18 mouse cellular contexts compared by ENCODE assay signal in genomic region chr19:47382268-47382667, GRCm38 (mm10).
DNase-seq lines count a peak whose midpoint lies in the region; ATAC-seq and TF ChIP-seq lines count a peak whose summit lies in the region.
"Had no signal": no experiment of that assay in that cellular context is flagged by ENCODE, and none has a peak within 500 bp of the region (broad histone marks: within the 10 kb centered on the region; RNA-seq: fewer than 3 reads in every experiment).

No protein-coding gene starts in this region.

- H3K4me1 ChIP-seq in hindbrain, embryonic 14.5 days (replicated peaks; ENCODE audit: control insufficient read depth, insufficient read depth, low read length) = no peaks in the 10 kb centered on the region
- H3K4me1 ChIP-seq in hindbrain, embryonic 16.5 days (ENCODE audit: control insufficient read depth, insufficient read depth, low read depth, low read length) = no peaks in the 10 kb centered on the region
- H3K4me1 ChIP-seq in lung, embryonic 14.5 days (ENCODE audit: insufficient read depth) = peaks cover 5% of the 10 kb centered on the region; the same call in 1 of the 2 replicates
- peaks cover 73% of the 10 kb centered on the region for H3K4me1 ChIP-seq in liver, embryonic 16.5 days (ENCODE audit: control insufficient read depth, low read depth, low read length)
- H3K4me1 ChIP-seq: hindbrain, embryonic 15.5 days had no signal

- no peaks in the 10 kb centered on the region for H3K9me3 ChIP-seq in hindbrain, embryonic 14.5 days (ENCODE audit: control insufficient read depth, low read length)
- no peaks in the 10 kb centered on the region for H3K9me3 ChIP-seq in hindbrain, embryonic 16.5 days (ENCODE audit: control insufficient read depth, low read length)
- no peaks in the 10 kb centered on the region for H3K9me3 ChIP-seq in lung, embryonic 14.5 days (ENCODE audit: low read depth, low read length)
- H3K9me3 ChIP-seq in liver, embryonic 16.5 days (replicated peaks; ENCODE audit: control insufficient read depth, low read length) = no peaks in the 10 kb centered on the region
- H3K9me3 ChIP-seq: embryonic facial prominence, embryonic 13.5 days; heart, embryonic 15.5 days; hindbrain, embryonic 15.5 days; limb, embryonic 15.5 days had no signal

- no peaks in the 10 kb centered on the region for H3K36me3 ChIP-seq in hindbrain, embryonic 14.5 days (replicated peaks; ENCODE audit: control insufficient read depth, insufficient read depth)
- H3K36me3 ChIP-seq in hindbrain, embryonic 16.5 days (ENCODE audit: control insufficient read depth, insufficient read depth, low read length) = no peaks in the 10 kb centered on the region
- H3K36me3 ChIP-seq in lung, embryonic 14.5 days (ENCODE audit: insufficient read depth) = no peaks in the 10 kb centered on the region
- no peaks in the 10 kb centered on the region for H3K36me3 ChIP-seq in liver, embryonic 16.5 days (ENCODE audit: control insufficient read depth, insufficient read depth)
- H3K36me3 ChIP-seq: embryonic facial prominence, embryonic 13.5 days; heart, embryonic 15.5 days; hindbrain, embryonic 15.5 days; limb, embryonic 15.5 days had no signal

- 85% methylated on average over 5 of the region's 5 CpGs for WGBS in hindbrain, embryonic 14.5 days
- WGBS in hindbrain, embryonic 16.5 days = 81% methylated on average over 5 of the region's 5 CpGs
- 75% methylated on average over 5 of the region's 5 CpGs for WGBS in lung, embryonic 14.5 days
- WGBS in liver, embryonic 16.5 days (ENCODE audit: insufficient replicate concordance) = 56% methylated on average over 5 of the region's 5 CpGs

- no peaks in the 10 kb centered on the region for H3K27me3 ChIP-seq in hindbrain, embryonic 14.5 days (ENCODE audit: control insufficient read depth, insufficient read depth, low read length)
- H3K27me3 ChIP-seq in hindbrain, embryonic 16.5 days (replicated peaks; ENCODE audit: control insufficient read depth, insufficient read depth, low read length) = no peaks in the 10 kb centered on the region
- H3K27me3 ChIP-seq in lung, embryonic 14.5 days (ENCODE audit: insufficient read depth, low read length) = no peaks in the 10 kb centered on the region
- no peaks in the 10 kb centered on the region for H3K27me3 ChIP-seq in liver, embryonic 16.5 days (ENCODE audit: control insufficient read depth, insufficient read depth, low read depth, low read length)
- H3K27me3 ChIP-seq: embryonic facial prominence, embryonic 13.5 days; heart, embryonic 15.5 days; hindbrain, embryonic 15.5 days; limb, embryonic 15.5 days had no signal

- peak; percentile 55 for TF ChIP-seq CTCF in lung, embryonic 14.5 days (IDR thresholded peaks at IDR 0.05; ENCODE audit: low read depth)

- DNase-seq in hindbrain, embryonic 14.5 days (ENCODE audit: low spot score) = peak; percentile 55
- DNase-seq in lung, embryonic 14.5 days = peak; percentile 70
- DNase-seq in lung, postnatal 10 days = no peak
- DNase-seq in urinary bladder, postnatal 25 days (ENCODE audit: low spot score) = no peak
- DNase-seq in gastrocnemius, postnatal 10 days = no peak
- DNase-seq: adrenal gland, adult 8-10 months; cerebellum, postnatal 10 days; gastrocnemius, postnatal 14 days; right cerebral cortex, adult 18-20 months; thymus, postnatal 14 days had no signal

- H3K9ac ChIP-seq in hindbrain, embryonic 14.5 days = no peak overlapping the region
- H3K9ac ChIP-seq in hindbrain, embryonic 16.5 days (ENCODE audit: low read depth, low read length) = no peak overlapping the region
- H3K9ac ChIP-seq in lung, embryonic 14.5 days = no peak overlapping the region
- H3K9ac ChIP-seq in liver, embryonic 16.5 days (ENCODE audit: low read depth, low read length) = no peak overlapping the region
- H3K9ac ChIP-seq: embryonic facial prominence, embryonic 13.5 days; heart, embryonic 15.5 days; hindbrain, embryonic 15.5 days; limb, embryonic 15.5 days had no signal

- H3K27ac ChIP-seq in hindbrain, embryonic 14.5 days = no peak overlapping the region
- H3K27ac ChIP-seq in hindbrain, embryonic 16.5 days (ENCODE audit: low read depth, low read length) = no peak overlapping the region
- no peak overlapping the region for H3K27ac ChIP-seq in lung, embryonic 14.5 days (ENCODE audit: low read depth)
- H3K27ac ChIP-seq in liver, embryonic 16.5 days (ENCODE audit: low read length) = 0 out of 2 replicates have a peak overlapping the region, but pooled peaks have one; percentile 16
- H3K27ac ChIP-seq: embryonic facial prominence, embryonic 13.5 days; heart, embryonic 15.5 days; hindbrain, embryonic 15.5 days; limb, embryonic 15.5 days had no signal

- H3K4me3 ChIP-seq in hindbrain, embryonic 14.5 days (replicated peaks; ENCODE audit: low read length) = no peak overlapping the region
- no peak overlapping the region for H3K4me3 ChIP-seq in hindbrain, embryonic 16.5 days (ENCODE audit: low read length)
- no peak overlapping the region for H3K4me3 ChIP-seq in lung, embryonic 14.5 days (ENCODE audit: low read depth, low read length)
- H3K4me3 ChIP-seq in liver, embryonic 16.5 days (ENCODE audit: low read depth, low read length) = no peak overlapping the region
- H3K4me3 ChIP-seq: embryonic facial prominence, embryonic 13.5 days; heart, embryonic 15.5 days; hindbrain, embryonic 15.5 days; limb, embryonic 15.5 days had no signal

- ATAC-seq in hindbrain, embryonic 14.5 days (ENCODE audit: low FRiP score) = no peak
- ATAC-seq in hindbrain, embryonic 16.5 days = no peak
- ATAC-seq in lung, embryonic 14.5 days (ENCODE audit: insufficient read depth) = no peak
- peak; percentile 37 for ATAC-seq in CD4-positive, CD25-positive, alpha-beta regulatory T cell, adult 4 months
- ATAC-seq in liver, embryonic 16.5 days (ENCODE audit: low read depth) = no peak
- ATAC-seq: midbrain, embryonic 16.5 days had no signal

- H3K4me2 ChIP-seq in hindbrain, embryonic 14.5 days (replicated peaks) = no peak overlapping the region
- no peak overlapping the region for H3K4me2 ChIP-seq in hindbrain, embryonic 16.5 days (ENCODE audit: low read length)
- no peak overlapping the region for H3K4me2 ChIP-seq in lung, embryonic 14.5 days
- H3K4me2 ChIP-seq in liver, embryonic 16.5 days (ENCODE audit: low read depth, low read length) = no peak overlapping the region
- H3K4me2 ChIP-seq: embryonic facial prominence, embryonic 13.5 days; heart, embryonic 15.5 days; hindbrain, embryonic 15.5 days; limb, embryonic 15.5 days had no signal

Comparison
In these comparisons a context has a peak if more than half of its experiments do, and no peak if none do; other contexts are left out.
1. DNase-seq: peak in hindbrain, embryonic 14.5 days (single experiment) and lung, embryonic 14.5 days (single experiment); none in lung, postnatal 10 days (single experiment), urinary bladder, postnatal 25 days (single experiment) and gastrocnemius, postnatal 10 days (single experiment).